Mouse (Mus musculus) hindbrain, embryonic 10.5 days (tissue): ENCODE results near the gene Zfp790. TPM values are rescaled to one million over a fixed set of nuclear protein-coding genes. Genes with fewer than 3 reads are reported as not detected.
A peak's percentile ranks its signal among the peaks of the same experiment; 100 is the strongest.

Experiments used
- DNase-seq: peaks from one replicate; pipeline ENCODE4 v3.0.0-alpha.2; 2017; ENCODE audit warnings: low spot score
- H3K27ac ChIP-seq: fragments of 300-500 bp; sonication (generic); 2 replicates; pipeline ENCODE4 v1.5.1; 2016; ENCODE audit warnings: mild to moderate bottlenecking, moderate library complexity
- H3K27me3 ChIP-seq: fragments of 300-500 bp; sonication (generic); 2 replicates; pipeline ENCODE4 v1.6.1; 2016; ENCODE audit warnings: mild to moderate bottlenecking; ENCODE audit not compliant: poor library complexity, insufficient read depth, severe bottlenecking
- H3K36me3 ChIP-seq: fragments of 300-500 bp; sonication (generic); 2 replicates; pipeline ENCODE4 v1.6.1; 2016; ENCODE audit warnings: mild to moderate bottlenecking, moderate library complexity
- H3K4me1 ChIP-seq: fragments of 300-500 bp; sonication (generic); replicated peaks from 2 replicates; pipeline ENCODE4 v1.6.1; 2016; ENCODE audit warnings: mild to moderate bottlenecking
- H3K4me3 ChIP-seq: fragments of 300-500 bp; sonication (generic); 2 replicates; pipeline ENCODE4 v1.5.1; 2016; ENCODE audit warnings: mild to moderate bottlenecking, moderate library complexity
- H3K9me3 ChIP-seq: fragments of 300-500 bp; sonication (generic); 2 replicates; pipeline ENCODE4 v1.6.1; 2016; ENCODE audit warnings: mild to moderate bottlenecking, moderate library complexity
- WGBS: fragments of 180-500 bp; shearing (Covaris S2); methylation state at CpG from one replicate; pipeline ENCODE4 v1.1.7; 2016; 5-methylcytosine and 5-hydroxymethylcytosine counted together
- polyA plus RNA-seq: library from polyadenylated mRNA; unstranded; fragments of >200 nt; fragmentation: Nextera tagmentation; extraction: Ambion mirVana; gene quantifications from 2 replicates; pipeline ENCODE4 v1.2.1, GENCODE M21; 2016

The Zfp790 gene
- polyA plus RNA-seq: 14.3 and 17.3 TPM in 2 replicates

DNA sequence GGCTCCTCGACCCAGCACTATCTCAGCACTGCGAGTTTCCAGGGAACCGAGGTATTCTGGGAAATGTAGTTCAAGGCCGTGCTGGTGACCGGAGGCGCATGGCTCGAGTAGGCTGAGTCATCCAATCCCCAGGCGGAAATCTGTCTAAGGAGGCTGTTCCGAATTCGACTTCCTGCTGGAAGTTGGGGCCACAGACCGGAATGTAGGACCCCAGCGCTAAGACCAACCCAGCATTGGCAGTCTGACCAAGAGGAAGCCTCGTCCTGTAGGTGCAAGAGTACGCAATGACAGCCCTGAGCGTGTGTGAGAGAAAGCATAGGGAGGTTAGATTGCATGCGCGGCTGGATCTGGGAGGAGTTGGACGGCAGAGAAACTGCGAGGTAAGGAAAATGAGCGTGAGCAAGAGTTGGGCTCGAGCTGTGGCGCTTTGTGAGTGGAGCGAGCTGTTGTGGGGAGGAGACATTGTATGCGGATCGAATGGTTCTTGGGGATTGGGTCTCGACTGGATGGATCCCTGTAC lies at the start of gene Zfp790:
TSS of gene Zfp790 (plus strand) at position 205 of the 520 bp plus-strand sequence.
- peaks cover 5% of the 10 kb centered on the region for H3K36me3 ChIP-seq

GRCm38 (mm10) chr7:29767058-29767686 lies 48.7 kb upstream of the Zfp790 start:
- no peaks in the 10 kb centered on the region for H3K9me3 ChIP-seq
- WGBS: 3% methylated on average over 15 of the region's 15 CpGs
- peaks cover 23% of the 10 kb centered on the region for H3K4me1 ChIP-seq
- peak; percentile 80 for DNase-seq
- H3K27me3 ChIP-seq: no peaks in the 10 kb centered on the region
- peak overlapping the region; percentile 87 for H3K27ac ChIP-seq
- peak overlapping the region; percentile 75 for H3K4me3 ChIP-seq
- peaks cover 14% of the 10 kb centered on the region for H3K36me3 ChIP-seq

More for the DNA sequence above, at the start of gene Zfp790:
- peak; percentile 90 for DNase-seq
- H3K9me3 ChIP-seq: no peaks in the 10 kb centered on the region; the same call in 1 of the 2 replicates
- under 1% methylated on average over 26 of the region's 26 CpGs for WGBS
- H3K27ac ChIP-seq: peak within 1 kb of the TSS; percentile 88
- peak within 1 kb of the TSS; percentile 77 for H3K4me3 ChIP-seq
- H3K27me3 ChIP-seq: no peaks in the 10 kb centered on the region
- peaks cover 40% of the 10 kb centered on the region for H3K4me1 ChIP-seq

DNA sequence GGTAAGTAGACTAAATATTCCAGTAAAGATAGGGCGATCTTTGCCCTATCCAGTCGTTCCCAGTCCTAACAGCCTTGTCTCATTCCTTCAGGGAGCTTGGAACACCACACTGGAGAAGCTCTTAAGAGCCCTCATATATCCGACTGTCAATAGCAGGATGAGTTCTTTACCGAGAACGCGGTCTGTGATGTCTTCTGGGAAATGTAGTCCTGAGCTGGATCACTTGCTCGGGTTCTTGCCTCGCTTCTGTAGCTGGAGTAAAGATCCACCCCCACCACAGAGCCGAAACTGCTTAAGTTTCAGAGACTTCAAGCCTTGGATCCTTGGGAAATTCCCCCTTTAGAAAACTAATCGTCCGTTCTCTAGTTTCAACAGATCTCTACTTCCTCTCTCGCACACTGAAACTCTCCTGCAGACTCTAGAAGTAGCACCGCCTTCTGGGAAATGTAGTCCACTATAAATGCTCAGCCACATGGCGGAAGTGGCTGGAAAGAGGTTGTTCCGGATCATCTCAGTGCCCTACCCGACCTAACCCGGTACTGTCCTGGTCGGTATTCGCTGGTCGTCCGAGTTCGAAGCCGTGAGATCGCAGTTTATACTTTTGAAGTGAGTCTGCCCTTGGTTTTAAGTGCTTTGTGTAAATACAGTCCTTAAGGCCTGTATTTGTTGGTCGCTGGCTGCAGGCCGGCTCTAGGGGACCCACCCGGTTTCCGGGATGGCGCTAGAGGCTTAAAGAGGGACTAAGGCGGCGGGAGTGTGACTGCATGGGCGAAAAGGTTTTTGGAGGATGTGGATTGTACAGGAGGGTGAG lies 47.6 kb upstream of the Zfp790 start, which contains the start of gene Zfp84:
TSS of gene Zfp84 (plus strand) at position 463 of the 811 bp plus-strand sequence.
- Histone ChIP-seq H3K4me3 (peak within 1 kb of the TSS; percentile 75), H3K36me3 (peaks cover 25% of the 10 kb centered on the region), H3K27ac (peak within 1 kb of the TSS; percentile 93), H3K9me3 (no peaks in the 10 kb centered on the region), H3K27me3 (no peaks in the 10 kb centered on the region), H3K4me1 (peaks cover 23% of the 10 kb centered on the region)
- DNase-seq: peak; percentile 87
- under 1% methylated on average over 32 of the region's 32 CpGs for WGBS

GRCm38 (mm10) chr7:29768980-29769379 lies 46.9 kb upstream of the Zfp790 start:
- no peak for DNase-seq
- Histone ChIP-seq H3K27ac (peak overlapping the region; percentile 93), H3K9me3 (no peaks in the 10 kb centered on the region), H3K4me3 (peak overlapping the region; percentile 75), H3K27me3 (no peaks in the 10 kb centered on the region), H3K4me1 (peaks cover 23% of the 10 kb centered on the region), H3K36me3 (peaks cover 32% of the 10 kb centered on the region)
- 10% methylated on average over 10 of the region's 10 CpGs for WGBS

DNA sequence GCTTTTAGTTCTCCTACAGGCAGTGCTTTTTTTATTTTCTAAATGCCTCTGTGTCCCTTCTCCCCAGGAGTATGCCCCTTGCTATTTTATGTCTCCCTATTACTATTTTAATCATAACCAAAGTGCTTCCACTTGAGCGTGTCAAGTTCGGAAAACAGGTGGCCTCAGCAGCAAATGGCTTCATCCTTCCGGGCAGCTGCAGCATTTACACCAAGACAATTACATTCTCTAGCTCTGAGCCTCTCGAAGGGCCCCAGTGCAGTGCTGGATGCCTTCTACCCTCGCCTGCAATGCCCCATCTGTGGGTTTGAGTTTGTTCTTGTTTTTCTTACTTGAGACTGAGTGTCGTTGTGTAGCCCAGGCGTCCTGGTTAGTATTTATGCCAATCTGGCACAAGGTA lies 42.4 kb upstream of the Zfp790 start:
- 92% methylated on average over 7 of the region's 7 CpGs for WGBS
- Histone ChIP-seq H3K4me3 (no peak overlapping the region), H3K36me3 (peaks cover 77% of the 10 kb centered on the region)

DNA sequence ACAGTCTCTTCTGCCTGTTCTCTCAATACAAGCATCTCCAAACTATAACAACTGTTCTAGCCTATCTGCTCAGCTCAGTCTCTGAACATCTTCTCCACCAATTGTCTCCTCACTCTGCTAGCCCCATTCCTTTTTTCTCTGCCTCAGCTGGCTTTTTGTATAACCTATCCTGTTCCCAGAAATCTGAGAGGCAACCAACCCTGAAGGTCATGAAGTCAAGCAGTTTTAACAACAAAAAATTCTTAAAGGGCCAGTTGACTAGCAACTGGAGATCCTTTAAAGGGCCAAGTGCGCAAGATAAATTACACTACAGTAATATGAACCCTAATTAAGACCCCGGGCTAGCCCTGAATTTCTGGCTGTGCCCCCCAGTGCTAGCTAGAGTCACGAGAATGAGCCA lies 41.5 kb upstream of the Zfp790 start:
- WGBS: 88% methylated on average over 3 of the region's 3 CpGs
- Histone ChIP-seq H3K9me3 (peaks cover 5% of the 10 kb centered on the region; the same call in 1 of the 2 replicates), H3K36me3 (peaks cover 86% of the 10 kb centered on the region), H3K4me3 (no peak overlapping the region), H3K27me3 (no peaks in the 10 kb centered on the region), H3K4me1 (peaks cover 9% of the 10 kb centered on the region), H3K27ac (no peak overlapping the region)
- DNase-seq: no peak

More for the DNA sequence above, 42.4 kb upstream of the Zfp790 start:
- H3K9me3 ChIP-seq: peaks cover 5% of the 10 kb centered on the region; the same call in 1 of the 2 replicates
- no peak overlapping the region for H3K27ac ChIP-seq
- no peak for DNase-seq
- H3K27me3 ChIP-seq: no peaks in the 10 kb centered on the region
- peaks cover 12% of the 10 kb centered on the region for H3K4me1 ChIP-seq

DNA sequence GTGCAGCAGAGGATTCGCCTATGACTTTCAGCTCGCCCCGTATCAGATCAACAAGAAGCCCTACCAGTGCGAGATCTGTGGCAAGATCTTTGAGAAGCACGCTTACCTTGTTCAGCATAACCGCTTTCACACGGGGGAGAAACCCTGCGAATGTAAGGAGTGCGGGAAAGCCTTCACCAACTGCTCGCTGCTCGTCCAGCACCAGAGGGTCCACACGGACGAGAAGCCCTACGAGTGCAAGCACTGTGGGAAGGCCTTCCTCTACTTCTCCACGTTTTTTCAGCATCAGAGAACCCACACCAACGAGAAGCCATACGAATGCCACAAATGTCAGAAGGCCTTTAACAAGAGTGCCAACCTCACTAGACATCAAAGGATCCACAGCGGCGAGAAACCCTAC lies 39.3 kb upstream of the Zfp790 start:
- Histone ChIP-seq H3K4me3 (no peak overlapping the region), H3K36me3 (peaks cover 84% of the 10 kb centered on the region), H3K27ac (no peak overlapping the region), H3K9me3 (peaks cover 5% of the 10 kb centered on the region; the same call in 1 of the 2 replicates), H3K27me3 (no peaks in the 10 kb centered on the region), H3K4me1 (no peaks in the 10 kb centered on the region)
- DNase-seq: no peak
- 96% methylated on average over 19 of the region's 19 CpGs for WGBS

DNA sequence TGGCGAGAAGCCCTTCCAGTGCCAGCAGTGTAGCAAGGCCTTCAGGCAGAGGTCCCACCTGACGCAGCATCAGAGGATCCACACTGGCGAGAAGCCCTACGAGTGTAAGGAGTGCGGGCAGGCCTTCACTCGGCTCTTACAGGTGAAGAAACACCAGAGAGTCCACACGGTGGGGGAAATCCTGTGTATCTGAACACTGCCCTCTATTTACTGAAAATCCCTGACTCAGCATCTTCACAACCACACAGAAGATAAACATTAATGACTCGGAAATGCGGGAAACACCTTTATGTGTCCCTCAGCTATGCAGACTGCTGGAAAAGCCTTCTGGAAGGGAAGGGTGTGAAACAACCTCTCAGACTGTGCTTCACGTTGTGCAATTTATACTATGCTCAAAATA lies 38.5 kb upstream of the Zfp790 start:
- no peaks in the 10 kb centered on the region for H3K4me1 ChIP-seq
- no peaks in the 10 kb centered on the region for H3K27me3 ChIP-seq
- H3K9me3 ChIP-seq: peaks cover 5% of the 10 kb centered on the region; the same call in 1 of the 2 replicates
- DNase-seq: no peak
- H3K4me3 ChIP-seq: no peak overlapping the region
- H3K27ac ChIP-seq: no peak overlapping the region
- peaks cover 76% of the 10 kb centered on the region for H3K36me3 ChIP-seq
- 94% methylated on average over 10 of the region's 10 CpGs for WGBS

GRCm38 (mm10) chr7:29783871-29784551 lies 31.9 kb upstream of the Zfp790 start, which contains the start of gene Zfp30:
Gene Zfp30, plus strand, starts transcription at chr7:29783998.
- peak within 1 kb of the TSS; percentile 92 for H3K27ac ChIP-seq
- peaks cover 32% of the 10 kb centered on the region for H3K36me3 ChIP-seq
- WGBS: under 1% methylated on average over 45 of the region's 45 CpGs
- H3K9me3 ChIP-seq: peaks cover 4% of the 10 kb centered on the region; the same call in 1 of the 2 replicates
- peak within 1 kb of the TSS; percentile 94 for H3K4me3 ChIP-seq
- no peaks in the 10 kb centered on the region for H3K27me3 ChIP-seq
- DNase-seq: peak; percentile 94
- H3K4me1 ChIP-seq: peaks cover 21% of the 10 kb centered on the region

DNA sequence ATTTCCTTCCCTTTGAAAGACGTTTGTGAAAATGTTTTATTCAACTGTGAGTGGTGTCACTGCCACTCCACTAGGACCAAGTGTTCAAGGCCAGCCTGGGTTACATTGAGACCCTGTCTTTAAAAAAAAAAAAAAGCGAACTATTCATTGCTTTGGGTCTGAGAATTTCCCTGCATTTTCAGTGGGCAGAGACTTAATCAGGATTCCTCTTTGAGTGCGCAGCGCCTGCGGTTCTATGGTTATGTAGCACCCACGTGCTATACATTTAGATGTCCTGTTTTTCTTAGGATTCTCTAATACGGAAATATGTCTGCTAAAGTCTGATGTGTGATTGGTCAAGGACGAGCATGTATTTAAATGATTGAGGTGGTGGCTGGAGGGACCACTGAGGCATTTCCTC lies 30.9 kb upstream of the Zfp790 start:
- H3K4me3 ChIP-seq: peak overlapping the region; percentile 94
- no peak for DNase-seq
- 65% methylated on average over 8 of the region's 8 CpGs for WGBS
- H3K27ac ChIP-seq: no peak overlapping the region
- peaks cover 32% of the 10 kb centered on the region for H3K36me3 ChIP-seq
- H3K9me3 ChIP-seq: peaks cover 4% of the 10 kb centered on the region; the same call in 1 of the 2 replicates
- peaks cover 21% of the 10 kb centered on the region for H3K4me1 ChIP-seq
- no peaks in the 10 kb centered on the region for H3K27me3 ChIP-seq

DNA sequence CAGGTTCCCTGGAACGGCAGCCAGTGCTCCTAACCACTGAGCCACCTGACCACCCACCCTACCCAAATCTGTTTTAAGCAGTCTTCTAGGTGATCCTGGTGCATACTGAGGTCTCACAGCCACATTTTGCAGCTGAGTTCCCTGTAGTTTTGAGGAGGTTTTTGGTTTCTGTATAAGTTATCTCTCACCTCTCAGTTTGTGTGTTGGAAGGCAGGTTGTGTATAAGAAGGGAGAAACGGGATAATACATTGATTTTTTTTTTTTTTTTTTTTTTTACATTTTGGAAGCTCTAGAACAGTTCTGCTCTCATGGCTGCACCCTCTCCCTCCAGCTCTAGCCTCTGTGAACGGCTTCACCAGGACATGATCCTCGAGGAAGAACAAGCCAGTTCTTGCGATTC lies 30.0 kb upstream of the Zfp790 start:
- peak overlapping the region; percentile 94 for H3K4me3 ChIP-seq
- WGBS: 85% methylated on average over 5 of the region's 5 CpGs
- no peak for DNase-seq
- peaks cover 40% of the 10 kb centered on the region for H3K36me3 ChIP-seq
- no peak overlapping the region for H3K27ac ChIP-seq
- H3K4me1 ChIP-seq: peaks cover 21% of the 10 kb centered on the region
- peaks cover 4% of the 10 kb centered on the region; the same call in 1 of the 2 replicates for H3K9me3 ChIP-seq
- H3K27me3 ChIP-seq: no peaks in the 10 kb centered on the region

DNA sequence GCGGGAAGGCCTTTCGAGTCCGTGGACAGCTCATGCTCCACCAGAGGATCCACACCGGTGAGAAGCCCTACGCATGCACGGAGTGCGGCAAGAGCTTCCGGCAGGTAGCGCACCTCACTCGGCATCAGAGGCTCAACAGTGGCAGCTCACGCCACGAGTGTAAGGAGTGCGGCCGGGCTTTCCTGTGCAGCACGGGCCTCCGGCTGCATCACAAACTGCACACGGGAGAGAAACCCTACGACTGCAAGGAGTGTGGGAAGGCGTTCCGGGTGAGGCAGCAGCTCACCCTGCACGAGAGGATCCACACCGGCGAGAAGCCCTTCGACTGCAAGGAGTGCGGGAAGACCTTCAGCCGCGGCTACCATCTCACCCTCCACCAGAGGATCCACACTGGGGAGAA lies 23.0 kb upstream of the Zfp790 start:
- DNase-seq: no peak
- Histone ChIP-seq H3K9me3 (peaks cover 22% of the 10 kb centered on the region), H3K4me1 (no peaks in the 10 kb centered on the region), H3K27ac (no peak overlapping the region), H3K27me3 (peaks cover 32% of the 10 kb centered on the region), H3K36me3 (peaks cover 66% of the 10 kb centered on the region), H3K4me3 (peak overlapping the region; percentile 11; the same call in 1 of the 2 replicates)
- WGBS: 25% methylated on average over 27 of the region's 27 CpGs
